13 mouse cellular contexts compared by ENCODE assay signal in genomic region chr9:103594423-103595189, GRCm38 (mm10).
DNase-seq lines count a peak whose midpoint lies in the region; ATAC-seq lines count a peak whose summit lies in the region.
"Had no signal": no experiment of that assay in that cellular context is flagged by ENCODE, and none has a peak within 500 bp of the region (broad histone marks: within the 10 kb centered on the region; RNA-seq: fewer than 3 reads in every experiment).

No protein-coding gene starts in this region.

- H3K9me3 ChIP-seq in forebrain, embryonic 10.5 days, result no peaks in the 10 kb centered on the region
- no peaks in the 10 kb centered on the region for H3K9me3 ChIP-seq in forebrain, embryonic 11.5 days (ENCODE audit: control insufficient read depth, low read length)
- H3K9me3 ChIP-seq in forebrain, embryonic 12.5 days, result no peaks in the 10 kb centered on the region
- H3K9me3 ChIP-seq in hindbrain, embryonic 15.5 days, result no peaks in the 10 kb centered on the region
- H3K9me3 ChIP-seq in midbrain, embryonic 16.5 days (replicated peaks; ENCODE audit: control insufficient read depth, low read length, poor library complexity, severe bottlenecking), result no peaks in the 10 kb centered on the region
- H3K9me3 ChIP-seq: heart, embryonic 15.5 days; kidney, embryonic 15.5 days; limb, embryonic 15.5 days had no signal

- DNase-seq in forebrain, embryonic 10.5 days (ENCODE audit: extremely low spot score, low spot score), result no peak
- no peak for DNase-seq in forebrain, embryonic 11.5 days (ENCODE audit: low spot score)
- DNase-seq in urinary bladder, postnatal 10 days (ENCODE audit: low spot score), result no peak
- no peak for DNase-seq in right cerebral cortex, adult 18-20 months
- DNase-seq: lung, adult 18-20 months; thymus, postnatal 4 days had no signal

- no peaks in the 10 kb centered on the region for H3K27me3 ChIP-seq in forebrain, embryonic 10.5 days (ENCODE audit: poor library complexity, severe bottlenecking)
- H3K27me3 ChIP-seq in forebrain, embryonic 11.5 days (ENCODE audit: control insufficient read depth, insufficient read depth, low read length), result no peaks in the 10 kb centered on the region
- no peaks in the 10 kb centered on the region for H3K27me3 ChIP-seq in forebrain, embryonic 12.5 days
- H3K27me3 ChIP-seq in hindbrain, embryonic 15.5 days, result no peaks in the 10 kb centered on the region
- H3K27me3 ChIP-seq in midbrain, embryonic 16.5 days (ENCODE audit: control insufficient read depth, insufficient read depth, low read depth, low read length), result no peaks in the 10 kb centered on the region
- H3K27me3 ChIP-seq: heart, embryonic 15.5 days; kidney, embryonic 15.5 days; limb, embryonic 15.5 days had no signal

- WGBS in forebrain, embryonic 10.5 days, result 89% methylated on average over 7 of the region's 7 CpGs
- 92% methylated on average over 7 of the region's 7 CpGs for WGBS in forebrain, embryonic 11.5 days
- WGBS in forebrain, embryonic 12.5 days, result 91% methylated on average over 7 of the region's 7 CpGs
- 69% methylated on average over 7 of the region's 7 CpGs for WGBS in hindbrain, embryonic 15.5 days
- 73% methylated on average over 7 of the region's 7 CpGs for WGBS in midbrain, embryonic 16.5 days

- no peak overlapping the region for H3K4me3 ChIP-seq in forebrain, embryonic 10.5 days
- no peak overlapping the region for H3K4me3 ChIP-seq in forebrain, embryonic 11.5 days (ENCODE audit: low read depth, low read length)
- H3K4me3 ChIP-seq in forebrain, embryonic 12.5 days (replicated peaks), result no peak overlapping the region
- no peak overlapping the region for H3K4me3 ChIP-seq in hindbrain, embryonic 15.5 days
- no peak overlapping the region for H3K4me3 ChIP-seq in midbrain, embryonic 16.5 days (ENCODE audit: low read depth, low read length)
- H3K4me3 ChIP-seq: heart, embryonic 15.5 days; kidney, embryonic 15.5 days; limb, embryonic 15.5 days had no signal

- no peak overlapping the region for H3K4me2 ChIP-seq in forebrain, embryonic 11.5 days (ENCODE audit: low read depth, low read length, severe bottlenecking)
- no peak overlapping the region for H3K4me2 ChIP-seq in forebrain, embryonic 12.5 days
- no peak overlapping the region for H3K4me2 ChIP-seq in hindbrain, embryonic 15.5 days
- H3K4me2 ChIP-seq in midbrain, embryonic 16.5 days (ENCODE audit: low read length), result no peak overlapping the region
- H3K4me2 ChIP-seq: heart, embryonic 15.5 days; kidney, embryonic 15.5 days; limb, embryonic 15.5 days had no signal

- ATAC-seq in forebrain, embryonic 11.5 days (replicated peaks; ENCODE audit: low FRiP score), result no peak
- 0 out of 2 replicates have a peak, but pooled peaks have one; percentile 39 for ATAC-seq in forebrain, embryonic 12.5 days (ENCODE audit: low FRiP score)
- ATAC-seq in hindbrain, embryonic 15.5 days (ENCODE audit: low FRiP score, low read depth), result no peak
- ATAC-seq in midbrain, embryonic 16.5 days, result no peak; the same call in 1 of the 2 replicates
- ATAC-seq in erythroid progenitor cell, adult 5-6 weeks (replicated peaks; ENCODE audit: low FRiP score, poor library complexity, severe bottlenecking), result no peak

- no peak overlapping the region for H3K9ac ChIP-seq in forebrain, embryonic 11.5 days (ENCODE audit: low read length)
- H3K9ac ChIP-seq in forebrain, embryonic 12.5 days, result no peak overlapping the region
- no peak overlapping the region for H3K9ac ChIP-seq in hindbrain, embryonic 15.5 days
- H3K9ac ChIP-seq in midbrain, embryonic 16.5 days (ENCODE audit: low read depth, low read length), result no peak overlapping the region
- H3K9ac ChIP-seq: heart, embryonic 15.5 days; kidney, embryonic 15.5 days; limb, embryonic 15.5 days had no signal

- no peaks in the 10 kb centered on the region for H3K36me3 ChIP-seq in forebrain, embryonic 10.5 days (replicated peaks)
- H3K36me3 ChIP-seq in forebrain, embryonic 11.5 days (ENCODE audit: control insufficient read depth, insufficient read depth, low read length), result no peaks in the 10 kb centered on the region
- no peaks in the 10 kb centered on the region for H3K36me3 ChIP-seq in forebrain, embryonic 12.5 days (replicated peaks)
- no peaks in the 10 kb centered on the region for H3K36me3 ChIP-seq in hindbrain, embryonic 15.5 days
- H3K36me3 ChIP-seq in midbrain, embryonic 16.5 days (ENCODE audit: control insufficient read depth, insufficient read depth, low read length), result no peaks in the 10 kb centered on the region
- H3K36me3 ChIP-seq: heart, embryonic 15.5 days; kidney, embryonic 15.5 days; limb, embryonic 15.5 days had no signal

- 0 out of 2 replicates have a peak overlapping the region, but pooled peaks have one; percentile 15 for H3K27ac ChIP-seq in forebrain, embryonic 10.5 days
- no peak overlapping the region for H3K27ac ChIP-seq in forebrain, embryonic 11.5 days (ENCODE audit: low read depth, low read length)
- H3K27ac ChIP-seq in forebrain, embryonic 12.5 days, result peak overlapping the region; percentile 74; the same call in 1 of the 2 replicates
- peak overlapping the region; percentile 71 for H3K27ac ChIP-seq in hindbrain, embryonic 15.5 days (replicated peaks)
- H3K27ac ChIP-seq in midbrain, embryonic 16.5 days (ENCODE audit: low read length), result peak overlapping the region; percentile 78
- H3K27ac ChIP-seq: heart, embryonic 15.5 days; kidney, embryonic 15.5 days; limb, embryonic 15.5 days had no signal

- peaks cover 26% of the 10 kb centered on the region for H3K4me1 ChIP-seq in forebrain, embryonic 10.5 days
- H3K4me1 ChIP-seq in forebrain, embryonic 11.5 days (replicated peaks; ENCODE audit: control insufficient read depth, insufficient read depth, low read length), result peaks cover 5% of the 10 kb centered on the region; the same call in 1 of the 2 replicates
- peaks cover 25% of the 10 kb centered on the region for H3K4me1 ChIP-seq in forebrain, embryonic 12.5 days
- H3K4me1 ChIP-seq in hindbrain, embryonic 15.5 days (replicated peaks), result peaks cover 31% of the 10 kb centered on the region
- H3K4me1 ChIP-seq in midbrain, embryonic 16.5 days (ENCODE audit: control insufficient read depth, insufficient read depth, low read length), result peaks cover 30% of the 10 kb centered on the region
- H3K4me1 ChIP-seq: kidney, embryonic 15.5 days; limb, embryonic 15.5 days had no signal
